In genomic region chr19:45694056-45694455, GRCm38 (mm10) we compare ENCODE assay signal across 18 mouse cellular contexts. TPM values are rescaled to one million over a fixed set of nuclear protein-coding genes. Genes with fewer than 3 reads are reported as not detected.
DNase-seq lines count a peak whose midpoint lies in the region; ATAC-seq and TF ChIP-seq lines count a peak whose summit lies in the region.
"Had no signal": no experiment of that assay in that cellular context is flagged by ENCODE, and none has a peak within 500 bp of the region (broad histone marks: within the 10 kb centered on the region; RNA-seq: fewer than 3 reads in every experiment).

No protein-coding gene starts in this region.

- peak; percentile 27 for TF ChIP-seq CTCF in E14TG2a.4 (conservative IDR thresholded peaks at IDR 0.05; ENCODE audit: low read length)

- H3K4me1 ChIP-seq in hindbrain, embryonic 11.5 days (replicated peaks; ENCODE audit: control insufficient read depth, insufficient read depth, low read length) = no peaks in the 10 kb centered on the region
- H3K4me1 ChIP-seq in hindbrain, embryonic 16.5 days (ENCODE audit: control insufficient read depth, insufficient read depth, low read depth, low read length) = no peaks in the 10 kb centered on the region
- peaks cover 14% of the 10 kb centered on the region for H3K4me1 ChIP-seq in E14TG2a.4 (replicated peaks; ENCODE audit: low read depth, low read length)

- H3K9me3 ChIP-seq in hindbrain, embryonic 11.5 days (ENCODE audit: control insufficient read depth, low read length) = no peaks in the 10 kb centered on the region
- no peaks in the 10 kb centered on the region for H3K9me3 ChIP-seq in hindbrain, embryonic 16.5 days (ENCODE audit: control insufficient read depth, low read length)
- H3K9me3 ChIP-seq in E14TG2a.4 (ENCODE audit: low read length) = no peaks in the 10 kb centered on the region
- H3K9me3 ChIP-seq: embryonic facial prominence, embryonic 12.5 days; hindbrain, embryonic 13.5 days had no signal

- no peak overlapping the region for H3K27ac ChIP-seq in hindbrain, embryonic 11.5 days (ENCODE audit: low read depth, low read length)
- no peak overlapping the region for H3K27ac ChIP-seq in hindbrain, embryonic 16.5 days (ENCODE audit: low read depth, low read length)
- H3K27ac ChIP-seq: embryonic facial prominence, embryonic 12.5 days; hindbrain, embryonic 13.5 days; left cerebral cortex, adult 2 months had no signal

- no peaks in the 10 kb centered on the region for H3K36me3 ChIP-seq in hindbrain, embryonic 11.5 days (ENCODE audit: control insufficient read depth, insufficient read depth, low read length)
- no peaks in the 10 kb centered on the region for H3K36me3 ChIP-seq in hindbrain, embryonic 16.5 days (ENCODE audit: control insufficient read depth, insufficient read depth, low read length)
- no peaks in the 10 kb centered on the region for H3K36me3 ChIP-seq in E14TG2a.4 (ENCODE audit: insufficient read depth, low read length)
- H3K36me3 ChIP-seq: embryonic facial prominence, embryonic 12.5 days; heart, embryonic 12.5 days; hindbrain, embryonic 13.5 days had no signal

- no peak overlapping the region for H3K9ac ChIP-seq in hindbrain, embryonic 11.5 days (ENCODE audit: low read depth, low read length)
- H3K9ac ChIP-seq in hindbrain, embryonic 16.5 days (ENCODE audit: low read depth, low read length) = no peak overlapping the region
- H3K9ac ChIP-seq: embryonic facial prominence, embryonic 12.5 days; heart, embryonic 12.5 days; hindbrain, embryonic 13.5 days had no signal

- no peak for ATAC-seq in hindbrain, embryonic 11.5 days (ENCODE audit: low FRiP score)
- no peak for ATAC-seq in hindbrain, embryonic 16.5 days
- no peak for ATAC-seq in inflammation-experienced regulatory T-cells, adult 6 months

- 42% methylated on average over 3 of the region's 3 CpGs for WGBS in hindbrain, embryonic 11.5 days
- 33% methylated on average over 3 of the region's 3 CpGs for WGBS in hindbrain, embryonic 16.5 days

- no peak overlapping the region for H3K4me3 ChIP-seq in hindbrain, embryonic 11.5 days (ENCODE audit: low read depth, low read length)
- no peak overlapping the region for H3K4me3 ChIP-seq in hindbrain, embryonic 16.5 days (ENCODE audit: low read length)
- H3K4me3 ChIP-seq in E14TG2a.4 (replicated peaks; ENCODE audit: low read length) = no peak overlapping the region
- H3K4me3 ChIP-seq: embryonic facial prominence, embryonic 12.5 days; heart, embryonic 12.5 days; hindbrain, embryonic 13.5 days; left cerebral cortex, adult 2 months had no signal

- DNase-seq in hindbrain, embryonic 11.5 days (ENCODE audit: low spot score) = peak; percentile 47
- DNase-seq in 3T3-L1 (ENCODE audit: low read depth, low spot score) = peak; percentile 16
- peak; percentile 33 for DNase-seq in c-Kit-positive CD71-positive TER-119-positive erythroid progenitor cells, embryonic 14.5 days (ENCODE audit: low spot score)
- no peak for DNase-seq in layer of hippocampus, postnatal 14 days (ENCODE audit: low spot score in 2 of 2)
- DNase-seq in layer of hippocampus, postnatal 36 days = no peak
- DNase-seq: adrenal gland, adult 2 months; cerebellum, adult 11 months; gastrocnemius, postnatal 25 days; kidney, postnatal 14 days; thymus, postnatal 36 days had no signal

- H3K4me2 ChIP-seq in hindbrain, embryonic 11.5 days (replicated peaks; ENCODE audit: low read depth, low read length) = no peak overlapping the region
- H3K4me2 ChIP-seq in hindbrain, embryonic 16.5 days (ENCODE audit: low read length) = no peak overlapping the region
- H3K4me2 ChIP-seq: embryonic facial prominence, embryonic 12.5 days; heart, embryonic 12.5 days; hindbrain, embryonic 13.5 days; liver, embryonic 11.5 days had no signal

- peaks cover 3% of the 10 kb centered on the region; the same call in 1 of the 2 replicates for H3K27me3 ChIP-seq in hindbrain, embryonic 11.5 days (ENCODE audit: control insufficient read depth, insufficient read depth, low read length)
- H3K27me3 ChIP-seq in hindbrain, embryonic 16.5 days (replicated peaks; ENCODE audit: control insufficient read depth, insufficient read depth, low read length) = peaks cover 9% of the 10 kb centered on the region
- peaks cover 20% of the 10 kb centered on the region for H3K27me3 ChIP-seq in E14TG2a.4 (ENCODE audit: insufficient read depth, low read length)
- H3K27me3 ChIP-seq: embryonic facial prominence, embryonic 12.5 days; heart, embryonic 12.5 days had no signal

RNA-seq across cellular contexts. Expression of gene Fbxw4, which starts 33.9 kb away (rescaled TPM):
- polyA plus RNA-seq in hindbrain, embryonic 11.5 days (2014; fragmentation: Nextera tagmentation; extraction: Ambion mirVana) = 2.0 and 3.5 TPM in 2 replicates
- polyA plus RNA-seq in hindbrain, embryonic 16.5 days (2015; fragmentation: Nextera tagmentation; extraction: Ambion mirVana) = 5.3 and 6.7 TPM in 2 replicates
- polyA plus RNA-seq in inflammation-experienced regulatory T-cells, adult 6 months (2017; shearing (Covaris generic)) = 10 to 100 TPM in 2 of 3 experiments, 1 to 10 TPM in 1; 6.0 to 14.9 (median 14.4) TPM
- 10 to 100 TPM; 31.9 to 32.1 TPM for total RNA-seq in layer of hippocampus, postnatal 14 days (2021)
- total RNA-seq in layer of hippocampus, postnatal 36 days (2021) = 10 to 100 TPM; 33.7 to 34.3 TPM

RNA-seq across cellular contexts. Expression of gene Fgf8, which starts 48.7 kb away (rescaled TPM):
- 4.6 and 5.7 TPM in 2 replicates for polyA plus RNA-seq in hindbrain, embryonic 11.5 days (2014; fragmentation: Nextera tagmentation; extraction: Ambion mirVana)
- 0.52 and 0.69 TPM in 2 replicates for polyA plus RNA-seq in hindbrain, embryonic 16.5 days (2015; fragmentation: Nextera tagmentation; extraction: Ambion mirVana)
- not detected for polyA plus RNA-seq in inflammation-experienced regulatory T-cells, adult 6 months (2017; shearing (Covaris generic))
- not detected for total RNA-seq in layer of hippocampus, postnatal 14 days (2021)
- not detected for total RNA-seq in layer of hippocampus, postnatal 36 days (2021)
- total RNA-seq: adrenal gland, adult 2 months; gastrocnemius, postnatal 25 days; left cerebral cortex, adult 2 months had no signal
- polyA plus RNA-seq: heart, embryonic 12.5 days had no signal

RNA-seq across cellular contexts. Expression of gene Npm3, which starts 55.3 kb away (rescaled TPM):
- polyA plus RNA-seq in hindbrain, embryonic 11.5 days (2014; fragmentation: Nextera tagmentation; extraction: Ambion mirVana) = 7.4 and 8.8 TPM in 2 replicates
- 5.7 and 6.5 TPM in 2 replicates for polyA plus RNA-seq in hindbrain, embryonic 16.5 days (2015; fragmentation: Nextera tagmentation; extraction: Ambion mirVana)
- 10 to 100 TPM; 12.9 to 73.1 (median 57.3) TPM for polyA plus RNA-seq in inflammation-experienced regulatory T-cells, adult 6 months (2017; shearing (Covaris generic))
- total RNA-seq in layer of hippocampus, postnatal 14 days (2021) = 10 to 100 TPM; 11.9 to 12.9 TPM
- 10 to 100 TPM in 1 of 2 experiments, 1 to 10 TPM in 1; 9.6 to 10.4 TPM for total RNA-seq in layer of hippocampus, postnatal 36 days (2021)

Comparison
In these comparisons a context has a peak if more than half of its experiments do, and no peak if none do; other contexts are left out.
1. DNase-seq: peak in hindbrain, embryonic 11.5 days (single experiment), 3T3-L1 (single experiment) and c-Kit-positive CD71-positive TER-119-positive erythroid progenitor cells, embryonic 14.5 days (single experiment); none in layer of hippocampus, postnatal 14 days (0 of 2) and layer of hippocampus, postnatal 36 days (0 of 2).